Mouse (Mus musculus) heart, postnatal 0 days (tissue): ENCODE results near the gene Ncaph2.

Source experiments
- CTCF ChIP-seq: IDR thresholded peaks from 2 replicates; pipeline ENCODE4 v1.5.1; 2016; ENCODE audit warnings: antibody characterized with exemption, control low read depth, low read depth
- EP300 ChIP-seq: IDR thresholded peaks from 2 replicates; pipeline ENCODE4 v1.6.1; 2016; ENCODE audit warnings: antibody characterized with exemption, low read depth

- TF ChIP-seq EP300 (no peak), CTCF (no peak)
These were observed 41.4 kb upstream of the Ncaph2 start for GRCm38 (mm10) chr15:89314107-89314506.
